Mouse (Mus musculus) neural tube, embryonic 11.5 days (tissue): ENCODE measurements around the gene Tnfrsf13b. TPM values are rescaled to one million over a fixed set of nuclear protein-coding genes. Genes with fewer than 3 reads are reported as not detected.

Experiments used
- ATAC-seq: fragments of 200-750 bp; cut with Nextera tagmentation; 2 replicates; pipeline ENCODE4 v1.8.0; 2017; ENCODE audit warnings: moderate number of reproducible peaks, mild to moderate bottlenecking, moderate TSS enrichment, moderate library complexity; ENCODE audit not compliant: insufficient read depth, low FRiP score, low TSS enrichment
- DNase-seq: peaks from one replicate; pipeline ENCODE4 v3.0.0-alpha.2; 2015; ENCODE audit warnings: low spot score
- H3K27ac ChIP-seq: fragments of 300-500 bp; sonication (generic); 2 replicates; pipeline ENCODE4 v1.5.1; 2014; ENCODE audit warnings: low read depth, mild to moderate bottlenecking, low read length
- H3K27me3 ChIP-seq: fragments of 300-500 bp; sonication (generic); 2 replicates; pipeline ENCODE4 v1.6.1; 2014; ENCODE audit warnings: mild to moderate bottlenecking, low read length, mixed read lengths; ENCODE audit not compliant: control insufficient read depth, insufficient read depth
- H3K36me3 ChIP-seq: fragments of 300-500 bp; sonication (generic); 2 replicates; pipeline ENCODE4 v1.6.1; 2014; ENCODE audit warnings: mild to moderate bottlenecking, low read length, moderate library complexity, mixed read lengths; ENCODE audit not compliant: control insufficient read depth, insufficient read depth
- H3K4me1 ChIP-seq: fragments of 300-500 bp; sonication (generic); 2 replicates; pipeline ENCODE4 v1.6.1; 2014; ENCODE audit warnings: low read length, mixed read lengths; ENCODE audit not compliant: control insufficient read depth, insufficient read depth
- H3K4me2 ChIP-seq: fragments of 300-500 bp; sonication (generic); 2 replicates; pipeline ENCODE4 v1.6.1; 2014; ENCODE audit warnings: low read depth, mild to moderate bottlenecking, moderate library complexity
- H3K4me3 ChIP-seq: fragments of 300-500 bp; sonication (generic); 2 replicates; pipeline ENCODE4 v1.5.1; 2014; ENCODE audit warnings: low read depth, low read length
- H3K9ac ChIP-seq: fragments of 300-500 bp; sonication (generic); 2 replicates; pipeline ENCODE4 v1.6.1; 2014; ENCODE audit warnings: mild to moderate bottlenecking, low read length
- H3K9me3 ChIP-seq: fragments of 300-500 bp; sonication (generic); 2 replicates; pipeline ENCODE4 v1.6.1; 2016; ENCODE audit warnings: low read length; ENCODE audit not compliant: control insufficient read depth
- WGBS: fragments of 180-500 bp; shearing (Covaris S2); extraction: QIAGEN DNeasy Blood & Tissue Kit; methylation state at CpG from one replicate; pipeline ENCODE4 v1.1.7; 2014; 5-methylcytosine and 5-hydroxymethylcytosine counted together
- polyA plus RNA-seq: library from polyadenylated mRNA; unstranded; fragments of >200 nt; fragmentation: Nextera tagmentation; extraction: Ambion mirVana; gene quantifications from 2 replicates; pipeline ENCODE4 v1.2.1, GENCODE M21; 2014

Tnfrsf13b gene
- polyA plus RNA-seq, 1 experiment from 2014 or later = 0.80 TPM

- WGBS = 15% methylated on average over 9 of the region's 9 CpGs
- Histone ChIP-seq H3K4me3 (no peak overlapping the region), H3K4me1 (no peaks in the 10 kb centered on the region), H3K9me3 (no peaks in the 10 kb centered on the region), H3K36me3 (no peaks in the 10 kb centered on the region), H3K27ac (no peak overlapping the region), H3K27me3 (no peaks in the 10 kb centered on the region), H3K9ac (no peak overlapping the region), H3K4me2 (no peak overlapping the region)
- peak; percentile 83 for DNase-seq
- ATAC-seq = no peak
Measured at GRCm38 (mm10) chr11:61193392-61193791, 66.8 kb downstream of the Tnfrsf13b start.

- no peaks in the 10 kb centered on the region for H3K36me3 ChIP-seq
- no peak overlapping the region for H3K27ac ChIP-seq
- H3K27me3 ChIP-seq = no peaks in the 10 kb centered on the region
- WGBS = 86% methylated on average over 14 of the region's 14 CpGs
- H3K4me1 ChIP-seq = no peaks in the 10 kb centered on the region
- no peak overlapping the region for H3K4me2 ChIP-seq
- H3K4me3 ChIP-seq = no peak overlapping the region
- H3K9me3 ChIP-seq = no peaks in the 10 kb centered on the region
- no peak overlapping the region for H3K9ac ChIP-seq
- no peak for ATAC-seq
- no peak for DNase-seq
Measured at GRCm38 (mm10) chr11:61196616-61197353, 70.2 kb downstream of the Tnfrsf13b start.

- H3K36me3 ChIP-seq = no peaks in the 10 kb centered on the region
Measured at GRCm38 (mm10) chr11:61197935-61198334, 71.4 kb downstream of the Tnfrsf13b start.

More at GRCm38 (mm10) chr11:61197935-61198334, 71.4 kb downstream of the Tnfrsf13b start:
- no peak overlapping the region for H3K4me3 ChIP-seq
- H3K9ac ChIP-seq = no peak overlapping the region
- no peaks in the 10 kb centered on the region for H3K27me3 ChIP-seq
- no peak overlapping the region for H3K4me2 ChIP-seq
- ATAC-seq = no peak
- DNase-seq = no peak
- no peak overlapping the region for H3K27ac ChIP-seq
- no peaks in the 10 kb centered on the region for H3K9me3 ChIP-seq
- H3K4me1 ChIP-seq = no peaks in the 10 kb centered on the region

Other genes with a start within 250 kb of the Tnfrsf13b start
- gene Tmem11, start 247.5 kb upstream of the Tnfrsf13b start, polyA plus RNA-seq = 63.7 and 64.7 TPM in 2 replicates
- 26.1 and 29.7 TPM in 2 replicates for gene Natd1, start 212.0 kb upstream of the Tnfrsf13b start, polyA plus RNA-seq
- gene Map2k3, start 194.7 kb upstream of the Tnfrsf13b start, polyA plus RNA-seq = 48.3 and 52.2 TPM in 2 replicates
- 3.4 and 4.0 TPM in 2 replicates for gene Kcnj12, start 104.2 kb upstream of the Tnfrsf13b start, polyA plus RNA-seq
- 331 and 356 TPM in 2 replicates for gene Usp22, start 48.3 kb downstream of the Tnfrsf13b start, polyA plus RNA-seq
- not detected in 2 replicates for gene Aldh3a1, start 80.8 kb downstream of the Tnfrsf13b start, polyA plus RNA-seq
- 21.4 and 23.4 TPM in 2 replicates for gene Aldh3a2, start 140.7 kb downstream of the Tnfrsf13b start, polyA plus RNA-seq
- gene Slc47a2, start 216.1 kb downstream of the Tnfrsf13b start, polyA plus RNA-seq = not detected in 2 replicates